Mouse (Mus musculus) ES-Bruce4 (cell line): ENCODE measurements around the gene Tnfsf4.

ENCODE experiments used
- CTCF ChIP-seq: IDR thresholded peaks from one replicate; pipeline ENCODE4 v1.8.1; 2011; ENCODE audit warnings: low read depth, low read length
- EP300 ChIP-seq: IDR thresholded peaks from 2 replicates; pipeline ENCODE4 v1.6.1; 2011; ENCODE audit warnings: low read depth, low read length; ENCODE audit not compliant: insufficient read depth
- POLR2A ChIP-seq: IDR thresholded peaks from one replicate; pipeline ENCODE4 v1.8.1; 2011; ENCODE audit warnings: low read length; ENCODE audit not compliant: insufficient read depth

- no peak for TF ChIP-seq CTCF
- no peak for TF ChIP-seq EP300
- TF ChIP-seq POLR2A, result no peak
Measured at GRCm38 (mm10) chr1:161395610-161396009, 401 bp downstream of the Tnfsf4 start.
